Mouse (Mus musculus) hindbrain, embryonic 13.5 days (tissue): Measurements from ENCODE around the gene Lmo7. TPM values are rescaled to one million over a fixed set of nuclear protein-coding genes. Genes with fewer than 3 reads are reported as not detected.

Experiments used
- ATAC-seq: fragments of 200-750 bp; cut with Nextera tagmentation; 2 replicates; pipeline ENCODE4 v1.8.0; 2017; ENCODE audit warnings: moderate TSS enrichment; ENCODE audit not compliant: low FRiP score
- H3K27ac ChIP-seq: fragments of 300-500 bp; sonication (generic); 2 replicates; pipeline ENCODE4 v1.5.1; 2015; ENCODE audit warnings: inconsistent platforms, mild to moderate bottlenecking, moderate library complexity
- H3K27me3 ChIP-seq: fragments of 300-500 bp; sonication (generic); 2 replicates; pipeline ENCODE4 v1.6.1; 2015; ENCODE audit warnings: mild to moderate bottlenecking, inconsistent platforms
- H3K36me3 ChIP-seq: fragments of 300-500 bp; sonication (generic); 2 replicates; pipeline ENCODE4 v1.6.1; 2015; ENCODE audit warnings: mild to moderate bottlenecking, inconsistent platforms
- H3K4me1 ChIP-seq: fragments of 300-500 bp; sonication (generic); replicated peaks from 2 replicates; pipeline ENCODE4 v1.6.1; 2015; ENCODE audit warnings: inconsistent platforms
- H3K4me2 ChIP-seq: fragments of 300-500 bp; sonication (generic); 2 replicates; pipeline ENCODE4 v1.6.1; 2015; ENCODE audit warnings: inconsistent platforms, mild to moderate bottlenecking, moderate library complexity
- H3K4me3 ChIP-seq: fragments of 300-500 bp; sonication (generic); 2 replicates; pipeline ENCODE4 v1.5.1; 2015; ENCODE audit warnings: mild to moderate bottlenecking, inconsistent platforms
- H3K9ac ChIP-seq: fragments of 300-500 bp; sonication (generic); 2 replicates; pipeline ENCODE4 v1.6.1; 2015; ENCODE audit warnings: mild to moderate bottlenecking, inconsistent platforms
- H3K9me3 ChIP-seq: fragments of 300-500 bp; sonication (generic); 2 replicates; pipeline ENCODE4 v1.6.1; 2016; ENCODE audit warnings: inconsistent platforms
- WGBS: fragments of 180-500 bp; shearing (Covaris S2); methylation state at CpG from one replicate; pipeline ENCODE4 v1.1.7; 2015; 5-methylcytosine and 5-hydroxymethylcytosine counted together
- polyA plus RNA-seq: library from polyadenylated mRNA; unstranded; fragments of >200 nt; fragmentation: Nextera tagmentation; extraction: Ambion mirVana; gene quantifications from 2 replicates; pipeline ENCODE4 v1.2.1, GENCODE M21; 2015

Gene Lmo7
- polyA plus RNA-seq, 1 experiment from 2014 or later = 1.4 TPM

GRCm38 (mm10) chr14:101784315-101784945 lies 54.7 kb downstream of the Lmo7 start:
- Histone ChIP-seq H3K36me3 (no peaks in the 10 kb centered on the region), H3K4me3 (no peak overlapping the region), H3K9me3 (no peaks in the 10 kb centered on the region), H3K4me1 (no peaks in the 10 kb centered on the region; the same call in 1 of the 2 replicates), H3K27me3 (no peaks in the 10 kb centered on the region), H3K9ac (no peak overlapping the region), H3K27ac (no peak overlapping the region), H3K4me2 (no peak overlapping the region)
- ATAC-seq = no peak
- WGBS = 99% methylated on average over 3 of the region's 3 CpGs

GRCm38 (mm10) chr14:101787903-101788302 lies 58.1 kb downstream of the Lmo7 start:
- no peak overlapping the region for H3K27ac ChIP-seq
- H3K4me2 ChIP-seq = no peak overlapping the region
- H3K9ac ChIP-seq = no peak overlapping the region
- no peak overlapping the region for H3K4me3 ChIP-seq
- H3K36me3 ChIP-seq = no peaks in the 10 kb centered on the region
- 73% methylated on average over 5 of the region's 5 CpGs for WGBS
- H3K4me1 ChIP-seq = no peaks in the 10 kb centered on the region
- H3K27me3 ChIP-seq = no peaks in the 10 kb centered on the region
- no peaks in the 10 kb centered on the region for H3K9me3 ChIP-seq
- no peak for ATAC-seq

GRCm38 (mm10) chr14:101788475-101788874 lies 58.7 kb downstream of the Lmo7 start:
- 86% methylated on average over 6 of the region's 6 CpGs for WGBS

GRCm38 (mm10) chr14:101794553-101795177 lies 64.9 kb downstream of the Lmo7 start:
- Histone ChIP-seq H3K4me3 (no peak overlapping the region), H3K9ac (no peak overlapping the region), H3K4me2 (no peak overlapping the region), H3K27me3 (no peaks in the 10 kb centered on the region), H3K27ac (no peak overlapping the region), H3K36me3 (no peaks in the 10 kb centered on the region), H3K9me3 (no peaks in the 10 kb centered on the region), H3K4me1 (no peaks in the 10 kb centered on the region)
- 95% methylated on average over 10 of the region's 10 CpGs for WGBS
- no peak for ATAC-seq

More at GRCm38 (mm10) chr14:101788475-101788874, 58.7 kb downstream of the Lmo7 start:
- Histone ChIP-seq H3K4me3 (no peak overlapping the region), H3K4me2 (no peak overlapping the region), H3K9me3 (no peaks in the 10 kb centered on the region), H3K4me1 (no peaks in the 10 kb centered on the region), H3K27me3 (no peaks in the 10 kb centered on the region), H3K36me3 (no peaks in the 10 kb centered on the region), H3K9ac (no peak overlapping the region), H3K27ac (no peak overlapping the region)
- ATAC-seq = no peak

- no peak for ATAC-seq
- no peaks in the 10 kb centered on the region for H3K4me1 ChIP-seq
- no peaks in the 10 kb centered on the region for H3K36me3 ChIP-seq
- no peak overlapping the region for H3K4me3 ChIP-seq
- no peaks in the 10 kb centered on the region for H3K9me3 ChIP-seq
- no peak overlapping the region for H3K27ac ChIP-seq
- no peak overlapping the region for H3K9ac ChIP-seq
- H3K27me3 ChIP-seq = no peaks in the 10 kb centered on the region
- 91% methylated on average over 5 of the region's 5 CpGs for WGBS
- H3K4me2 ChIP-seq = no peak overlapping the region
Observed at GRCm38 (mm10) chr14:101797930-101798500, 68.3 kb downstream of the Lmo7 start.

GRCm38 (mm10) chr14:101798766-101799165 lies 69.0 kb downstream of the Lmo7 start:
- H3K4me1 ChIP-seq = no peaks in the 10 kb centered on the region
- 79% methylated on average over 2 of the region's 2 CpGs for WGBS
- ATAC-seq = no peak

GRCm38 (mm10) chr14:101801674-101802073 lies 71.9 kb downstream of the Lmo7 start:
- ATAC-seq = no peak
- 77% methylated on average over 1 of the region's 1 CpGs for WGBS
- no peak overlapping the region for H3K9ac ChIP-seq
- H3K27ac ChIP-seq = no peak overlapping the region
- H3K9me3 ChIP-seq = no peaks in the 10 kb centered on the region
- no peaks in the 10 kb centered on the region for H3K27me3 ChIP-seq
- H3K4me1 ChIP-seq = peaks cover 10% of the 10 kb centered on the region
- no peak overlapping the region for H3K4me2 ChIP-seq
- H3K4me3 ChIP-seq = no peak overlapping the region
- H3K36me3 ChIP-seq = no peaks in the 10 kb centered on the region

More at GRCm38 (mm10) chr14:101798766-101799165, 69.0 kb downstream of the Lmo7 start:
- H3K9ac ChIP-seq = no peak overlapping the region
- no peaks in the 10 kb centered on the region for H3K36me3 ChIP-seq
- no peaks in the 10 kb centered on the region for H3K9me3 ChIP-seq
- H3K27ac ChIP-seq = no peak overlapping the region
- no peaks in the 10 kb centered on the region for H3K27me3 ChIP-seq
- no peak overlapping the region for H3K4me3 ChIP-seq
- no peak overlapping the region for H3K4me2 ChIP-seq

GRCm38 (mm10) chr14:101804119-101804518 lies 74.4 kb downstream of the Lmo7 start:
- Histone ChIP-seq H3K36me3 (no peaks in the 10 kb centered on the region), H3K27me3 (no peaks in the 10 kb centered on the region), H3K27ac (no peak overlapping the region), H3K4me1 (peaks cover 10% of the 10 kb centered on the region), H3K9ac (no peak overlapping the region), H3K4me3 (no peak overlapping the region), H3K9me3 (no peaks in the 10 kb centered on the region), H3K4me2 (no peak overlapping the region)
- ATAC-seq = no peak
- WGBS = 91% methylated on average over 4 of the region's 4 CpGs

GRCm38 (mm10) chr14:101804562-101805327 lies 75.0 kb downstream of the Lmo7 start:
- H3K4me2 ChIP-seq = no peak overlapping the region
- no peaks in the 10 kb centered on the region for H3K36me3 ChIP-seq
- no peak overlapping the region for H3K4me3 ChIP-seq
- ATAC-seq = no peak
- no peak overlapping the region for H3K9ac ChIP-seq
- no peak overlapping the region for H3K27ac ChIP-seq
- H3K4me1 ChIP-seq = peaks cover 10% of the 10 kb centered on the region
- no peaks in the 10 kb centered on the region for H3K9me3 ChIP-seq
- 71% methylated on average over 4 of the region's 4 CpGs for WGBS
- no peaks in the 10 kb centered on the region for H3K27me3 ChIP-seq

GRCm38 (mm10) chr14:101805328-101805697 lies 75.6 kb downstream of the Lmo7 start:
- H3K36me3 ChIP-seq = no peaks in the 10 kb centered on the region
- no peaks in the 10 kb centered on the region for H3K27me3 ChIP-seq
- peaks cover 10% of the 10 kb centered on the region for H3K4me1 ChIP-seq
- WGBS = 48% methylated on average over 7 of the region's 7 CpGs
- no peak for ATAC-seq
- no peak overlapping the region for H3K4me2 ChIP-seq
- H3K9me3 ChIP-seq = no peaks in the 10 kb centered on the region
- no peak overlapping the region for H3K9ac ChIP-seq
- H3K4me3 ChIP-seq = no peak overlapping the region
- H3K27ac ChIP-seq = no peak overlapping the region

GRCm38 (mm10) chr14:101806058-101806457 lies 76.3 kb downstream of the Lmo7 start:
- Histone ChIP-seq H3K4me3 (no peak overlapping the region), H3K4me2 (no peak overlapping the region), H3K36me3 (no peaks in the 10 kb centered on the region), H3K4me1 (peaks cover 10% of the 10 kb centered on the region), H3K27me3 (no peaks in the 10 kb centered on the region), H3K27ac (no peak overlapping the region), H3K9ac (no peak overlapping the region), H3K9me3 (no peaks in the 10 kb centered on the region)
- WGBS = 61% methylated on average over 5 of the region's 5 CpGs
- no peak for ATAC-seq

GRCm38 (mm10) chr14:101806607-101807006 lies 76.8 kb downstream of the Lmo7 start:
- H3K27me3 ChIP-seq = no peaks in the 10 kb centered on the region
- no peak overlapping the region for H3K4me3 ChIP-seq
- H3K4me1 ChIP-seq = peaks cover 10% of the 10 kb centered on the region
- H3K36me3 ChIP-seq = no peaks in the 10 kb centered on the region
- H3K9ac ChIP-seq = no peak overlapping the region
- H3K9me3 ChIP-seq = no peaks in the 10 kb centered on the region
- no peak overlapping the region for H3K4me2 ChIP-seq
- no peak overlapping the region for H3K27ac ChIP-seq
- WGBS = 49% methylated on average over 4 of the region's 4 CpGs
- no peak for ATAC-seq
